Comparison of ENCODE assay signal across 18 mouse cellular contexts in the genomic region with DNA sequence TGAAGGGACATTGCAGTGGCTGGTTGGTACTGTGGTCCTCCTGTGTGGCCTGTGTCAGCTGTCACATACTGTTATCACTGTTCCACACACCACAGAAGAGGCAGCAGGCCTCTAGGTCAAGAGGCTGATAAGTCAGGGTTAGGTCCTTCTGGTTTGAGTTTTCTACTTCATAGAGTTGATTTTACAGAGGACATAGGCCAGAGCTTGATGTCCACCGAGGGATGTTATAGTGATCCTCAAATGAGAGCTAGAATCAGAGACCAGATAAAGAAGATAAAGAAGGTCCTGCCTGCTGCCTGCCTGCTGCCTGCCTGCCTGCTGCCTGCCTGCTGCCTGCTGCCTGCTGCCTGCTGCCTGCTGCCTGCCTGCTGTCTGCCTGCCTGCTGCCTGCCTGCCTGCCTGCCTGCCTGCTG. TPM values are rescaled to one million over a fixed set of nuclear protein-coding genes. Genes with fewer than 3 reads are reported as not detected.
DNase-seq lines count a peak whose midpoint lies in the region; ATAC-seq and TF ChIP-seq lines count a peak whose summit lies in the region.
"Had no signal": no experiment of that assay in that cellular context is flagged by ENCODE, and none has a peak within 500 bp of the region (broad histone marks: within the 10 kb centered on the region; RNA-seq: fewer than 3 reads in every experiment).

No protein-coding gene starts in this region.

- no peak for TF ChIP-seq CTCF in lung, embryonic 14.5 days (IDR thresholded peaks at IDR 0.05; ENCODE audit: low read depth)
- TF ChIP-seq CTCF in lung, postnatal 0 days (IDR thresholded peaks at IDR 0.05) = no peak

- no peak overlapping the region for H3K4me2 ChIP-seq in lung, embryonic 14.5 days
- no peak overlapping the region for H3K4me2 ChIP-seq in lung, postnatal 0 days (replicated peaks; ENCODE audit: low read depth, low read length)
- peak overlapping the region; percentile 91 for H3K4me2 ChIP-seq in liver, embryonic 12.5 days
- no peak overlapping the region for H3K4me2 ChIP-seq in stomach, embryonic 15.5 days
- H3K4me2 ChIP-seq: hindbrain, embryonic 15.5 days; neural tube, embryonic 13.5 days had no signal

- no peak for DNase-seq in lung, embryonic 14.5 days
- DNase-seq in lung, postnatal 0 days (ENCODE audit: low spot score) = no peak
- no peak for DNase-seq in frontal cortex, postnatal 14 days (ENCODE audit: low spot score in 2 of 2)
- no peak for DNase-seq in left cerebral cortex, adult 8-10 months (ENCODE audit: low spot score in 2 of 2)
- DNase-seq: adrenal gland, adult 2 months; gastrocnemius, postnatal 36 days; lung, postnatal 14 days; retina, postnatal 1 day; thymus, postnatal 4 days had no signal

- H3K4me3 ChIP-seq in lung, embryonic 14.5 days (ENCODE audit: low read depth, low read length) = no peak overlapping the region
- no peak overlapping the region for H3K4me3 ChIP-seq in lung, postnatal 0 days (ENCODE audit: low read depth, low read length)
- peak overlapping the region; percentile 54 for H3K4me3 ChIP-seq in liver, embryonic 12.5 days
- H3K4me3 ChIP-seq in stomach, embryonic 15.5 days (replicated peaks) = no peak overlapping the region
- H3K4me3 ChIP-seq: hindbrain, embryonic 15.5 days; neural tube, embryonic 13.5 days had no signal

- ATAC-seq in lung, embryonic 14.5 days (ENCODE audit: insufficient read depth) = peak; percentile 76; the same call in 1 of the 2 replicates
- no peak for ATAC-seq in lung, postnatal 0 days
- ATAC-seq in common myeloid progenitor, adult 5-6 weeks (replicated peaks; ENCODE audit: low read depth, poor library complexity, severe bottlenecking) = peak; percentile 52
- peak; percentile 99 for ATAC-seq in liver, embryonic 12.5 days
- peak; percentile 93 for ATAC-seq in stomach, embryonic 15.5 days (ENCODE audit: insufficient read depth, low FRiP score, low read depth)
- ATAC-seq: midbrain, embryonic 16.5 days had no signal

- H3K27me3 ChIP-seq in lung, embryonic 14.5 days (ENCODE audit: insufficient read depth, low read length) = no peaks in the 10 kb centered on the region
- H3K27me3 ChIP-seq in lung, postnatal 0 days (replicated peaks; ENCODE audit: insufficient read depth, low read length) = no peaks in the 10 kb centered on the region
- H3K27me3 ChIP-seq in liver, embryonic 12.5 days (replicated peaks) = no peaks in the 10 kb centered on the region
- no peaks in the 10 kb centered on the region for H3K27me3 ChIP-seq in stomach, embryonic 15.5 days (replicated peaks)
- H3K27me3 ChIP-seq: CH12.LX; hindbrain, embryonic 15.5 days; neural tube, embryonic 13.5 days had no signal

- H3K9ac ChIP-seq in lung, embryonic 14.5 days = no peak overlapping the region
- no peak overlapping the region for H3K9ac ChIP-seq in lung, postnatal 0 days (replicated peaks; ENCODE audit: low read depth)
- H3K9ac ChIP-seq in liver, embryonic 12.5 days = peak overlapping the region; percentile 69
- no peak overlapping the region for H3K9ac ChIP-seq in stomach, embryonic 15.5 days
- H3K9ac ChIP-seq: hindbrain, embryonic 15.5 days; neural tube, embryonic 13.5 days had no signal

- H3K27ac ChIP-seq in lung, embryonic 14.5 days (ENCODE audit: low read depth) = no peak overlapping the region
- no peak overlapping the region for H3K27ac ChIP-seq in lung, postnatal 0 days (ENCODE audit: low read length)
- peak overlapping the region; percentile 99 for H3K27ac ChIP-seq in liver, embryonic 12.5 days
- no peak overlapping the region for H3K27ac ChIP-seq in stomach, embryonic 15.5 days
- H3K27ac ChIP-seq: hindbrain, embryonic 15.5 days; neural tube, embryonic 13.5 days had no signal

- peaks cover 5% of the 10 kb centered on the region; the same call in 1 of the 2 replicates for H3K36me3 ChIP-seq in lung, embryonic 14.5 days (ENCODE audit: insufficient read depth)
- H3K36me3 ChIP-seq in lung, postnatal 0 days (ENCODE audit: insufficient read depth, low read length) = no peaks in the 10 kb centered on the region
- peaks cover 41% of the 10 kb centered on the region for H3K36me3 ChIP-seq in liver, embryonic 12.5 days
- no peaks in the 10 kb centered on the region for H3K36me3 ChIP-seq in stomach, embryonic 15.5 days
- H3K36me3 ChIP-seq: hindbrain, embryonic 15.5 days had no signal

- 63% methylated on average over 1 of the region's 1 CpGs for WGBS in lung, embryonic 14.5 days
- 44% methylated on average over 1 of the region's 1 CpGs for WGBS in lung, postnatal 0 days
- WGBS in liver, embryonic 12.5 days (ENCODE audit: insufficient replicate concordance) = 12% methylated on average over 1 of the region's 1 CpGs
- 62% methylated on average over 1 of the region's 1 CpGs for WGBS in stomach, embryonic 15.5 days

- H3K9me3 ChIP-seq in lung, embryonic 14.5 days (ENCODE audit: low read depth, low read length) = no peaks in the 10 kb centered on the region
- no peaks in the 10 kb centered on the region for H3K9me3 ChIP-seq in lung, postnatal 0 days (ENCODE audit: low read length)
- H3K9me3 ChIP-seq in liver, embryonic 12.5 days (replicated peaks) = no peaks in the 10 kb centered on the region
- no peaks in the 10 kb centered on the region for H3K9me3 ChIP-seq in stomach, embryonic 15.5 days
- H3K9me3 ChIP-seq: hindbrain, embryonic 15.5 days; neural tube, embryonic 13.5 days had no signal

- H3K4me1 ChIP-seq in lung, embryonic 14.5 days (ENCODE audit: insufficient read depth) = peaks cover 18% of the 10 kb centered on the region
- H3K4me1 ChIP-seq in lung, postnatal 0 days (ENCODE audit: insufficient read depth, low read depth, low read length) = peaks cover 16% of the 10 kb centered on the region; the same call in 1 of the 2 replicates
- peaks cover 97% of the 10 kb centered on the region for H3K4me1 ChIP-seq in liver, embryonic 12.5 days
- H3K4me1 ChIP-seq in stomach, embryonic 15.5 days = peaks cover 40% of the 10 kb centered on the region

- TF ChIP-seq EP300 in lung, postnatal 0 days (IDR thresholded peaks at IDR 0.05) = no peak

RNA-seq across cellular contexts. Expression of a gene that starts 7.5 kb away (rescaled TPM):
- not detected in 2 replicates for polyA plus RNA-seq in lung, embryonic 14.5 days (2014; fragmentation: Nextera tagmentation; extraction: Ambion mirVana)
- polyA plus RNA-seq in lung, postnatal 0 days (2015; fragmentation: Nextera tagmentation; extraction: Ambion mirVana) = not detected in 2 replicates
- total RNA-seq in common myeloid progenitor, adult 5-6 weeks (2017) = 35.7 and 36.7 TPM in 2 replicates
- polyA plus RNA-seq in liver, embryonic 12.5 days (2016; fragmentation: Nextera tagmentation; extraction: Ambion mirVana) = not detected in 2 replicates
- not detected in 2 replicates for polyA plus RNA-seq in stomach, embryonic 15.5 days (2015; fragmentation: Nextera tagmentation; extraction: Ambion mirVana)
- 10 to 100 TPM; 10.4 to 20.8 (median 16.4) TPM for total RNA-seq in left cerebral cortex, adult 8-10 months (2022)
- polyA plus RNA-seq: embryonic facial prominence, embryonic 14.5 days; kidney, embryonic 14.5 days had no signal

RNA-seq across cellular contexts. Expression of a gene that starts 8.0 kb away (rescaled TPM):
- polyA plus RNA-seq in lung, embryonic 14.5 days (2014; fragmentation: Nextera tagmentation; extraction: Ambion mirVana) = 142 and 155 TPM in 2 replicates
- polyA plus RNA-seq in lung, postnatal 0 days (2015; fragmentation: Nextera tagmentation; extraction: Ambion mirVana) = 38.1 and 40.3 TPM in 2 replicates
- 53.3 and 85.6 TPM in 2 replicates for total RNA-seq in common myeloid progenitor, adult 5-6 weeks (2017)
- 124 and 136 TPM in 2 replicates for polyA plus RNA-seq in liver, embryonic 12.5 days (2016; fragmentation: Nextera tagmentation; extraction: Ambion mirVana)
- polyA plus RNA-seq in stomach, embryonic 15.5 days (2015; fragmentation: Nextera tagmentation; extraction: Ambion mirVana) = 127 and 133 TPM in 2 replicates
- total RNA-seq in left cerebral cortex, adult 8-10 months (2022) = 10 to 100 TPM; 79.8 to 83.3 (median 82.0) TPM

RNA-seq across cellular contexts. Expression of a gene that starts 56.1 kb away (rescaled TPM):
- polyA plus RNA-seq in lung, embryonic 14.5 days (2014; fragmentation: Nextera tagmentation; extraction: Ambion mirVana) = 11.5 and 11.8 TPM in 2 replicates
- 11.4 and 11.6 TPM in 2 replicates for polyA plus RNA-seq in lung, postnatal 0 days (2015; fragmentation: Nextera tagmentation; extraction: Ambion mirVana)
- 5.7 and 7.4 TPM in 2 replicates for total RNA-seq in common myeloid progenitor, adult 5-6 weeks (2017)
- polyA plus RNA-seq in liver, embryonic 12.5 days (2016; fragmentation: Nextera tagmentation; extraction: Ambion mirVana) = 7.0 and 7.7 TPM in 2 replicates
- polyA plus RNA-seq in stomach, embryonic 15.5 days (2015; fragmentation: Nextera tagmentation; extraction: Ambion mirVana) = 12.3 and 12.8 TPM in 2 replicates
- 1 to 10 TPM; 7.4 to 8.6 (median 8.4) TPM for total RNA-seq in left cerebral cortex, adult 8-10 months (2022)
